Mouse (Mus musculus) hindbrain, embryonic 14.5 days (tissue): Measurements from ENCODE around the gene Heatr5a. TPM values are rescaled to one million over a fixed set of nuclear protein-coding genes. Genes with fewer than 3 reads are reported as not detected.

Experiments used
- ATAC-seq: fragments of 200-750 bp; cut with Nextera tagmentation; 2 replicates; pipeline ENCODE4 v1.8.0; 2017; ENCODE audit warnings: moderate number of reproducible peaks, mild to moderate bottlenecking, moderate TSS enrichment, moderate library complexity; ENCODE audit not compliant: low FRiP score
- DNase-seq: peaks from one replicate; pipeline ENCODE4 v3.0.0-alpha.2; 2015; ENCODE audit warnings: low spot score
- H3K27ac ChIP-seq: fragments of 300-500 bp; sonication (generic); 2 replicates; pipeline ENCODE4 v1.5.1; 2014; ENCODE audit warnings: mild to moderate bottlenecking, moderate library complexity
- H3K27me3 ChIP-seq: fragments of 300-500 bp; sonication (generic); 2 replicates; pipeline ENCODE4 v1.6.1; 2014; ENCODE audit warnings: mild to moderate bottlenecking, low read length, mixed read lengths; ENCODE audit not compliant: control insufficient read depth, insufficient read depth
- H3K36me3 ChIP-seq: fragments of 300-500 bp; sonication (generic); replicated peaks from 2 replicates; pipeline ENCODE4 v1.6.1; 2014; ENCODE audit not compliant: control insufficient read depth, insufficient read depth
- H3K4me1 ChIP-seq: fragments of 300-500 bp; sonication (generic); replicated peaks from 2 replicates; pipeline ENCODE4 v1.6.1; 2014; ENCODE audit warnings: antibody characterized with exemption, low read length, mixed read lengths; ENCODE audit not compliant: control insufficient read depth, insufficient read depth
- H3K4me2 ChIP-seq: fragments of 300-500 bp; sonication (generic); replicated peaks from 2 replicates; pipeline ENCODE4 v1.6.1; 2014; ENCODE audit warnings: mild to moderate bottlenecking, moderate library complexity
- H3K4me3 ChIP-seq: fragments of 300-500 bp; sonication (generic); replicated peaks from 2 replicates; pipeline ENCODE4 v1.5.1; 2014; ENCODE audit warnings: mild to moderate bottlenecking, low read length
- H3K9ac ChIP-seq: fragments of 300-500 bp; sonication (generic); 2 replicates; pipeline ENCODE4 v1.6.1; 2014
- H3K9me3 ChIP-seq: fragments of 300-500 bp; sonication (generic); 2 replicates; pipeline ENCODE4 v1.6.1; 2016; ENCODE audit warnings: low read length; ENCODE audit not compliant: control insufficient read depth
- WGBS: fragments of 180-500 bp; shearing (Covaris S2); extraction: QIAGEN DNeasy Blood & Tissue Kit; methylation state at CpG from one replicate; pipeline ENCODE4 v1.1.7; 2014; 5-methylcytosine and 5-hydroxymethylcytosine counted together
- polyA plus RNA-seq: library from polyadenylated mRNA; unstranded; fragments of >200 nt; fragmentation: Nextera tagmentation; extraction: Ambion mirVana; gene quantifications from 2 replicates; pipeline ENCODE4 v1.2.1, GENCODE M21; 2014

The Heatr5a gene
- polyA plus RNA-seq, 1 experiment from 2014 or later, result 9.4 TPM

- no peak overlapping the region for H3K27ac ChIP-seq
- H3K4me3 ChIP-seq, result no peak overlapping the region
- no peaks in the 10 kb centered on the region for H3K27me3 ChIP-seq
- H3K36me3 ChIP-seq, result no peaks in the 10 kb centered on the region
- no peak for ATAC-seq
- no peaks in the 10 kb centered on the region for H3K9me3 ChIP-seq
- no peak for DNase-seq
- no peak overlapping the region for H3K4me2 ChIP-seq
- peaks cover 12% of the 10 kb centered on the region for H3K4me1 ChIP-seq
- no peak overlapping the region for H3K9ac ChIP-seq
- WGBS, result 87% methylated on average over 3 of the region's 3 CpGs
Measured at GRCm38 (mm10) chr12:51869511-51869910, 101.6 kb downstream of the Heatr5a start.

GRCm38 (mm10) chr12:51867076-51867475 is 104.0 kb downstream of the Heatr5a start:
- Histone ChIP-seq H3K4me2 (no peak overlapping the region), H3K9me3 (no peaks in the 10 kb centered on the region), H3K4me1 (peaks cover 12% of the 10 kb centered on the region), H3K4me3 (no peak overlapping the region), H3K27me3 (no peaks in the 10 kb centered on the region), H3K9ac (no peak overlapping the region), H3K36me3 (no peaks in the 10 kb centered on the region), H3K27ac (no peak overlapping the region)
- DNase-seq, result no peak
- no peak for ATAC-seq
- WGBS, result 76% methylated on average over 8 of the region's 8 CpGs

- DNase-seq (no peak), ATAC-seq (no peak)
- no peak overlapping the region for H3K9ac ChIP-seq
- H3K9me3 ChIP-seq, result no peaks in the 10 kb centered on the region
- no peak overlapping the region for H3K4me2 ChIP-seq
- no peak overlapping the region for H3K4me3 ChIP-seq
- H3K27ac ChIP-seq, result peak overlapping the region; percentile 64
- 62% methylated on average over 13 of the region's 13 CpGs for WGBS
- peaks cover 12% of the 10 kb centered on the region for H3K4me1 ChIP-seq
- H3K36me3 ChIP-seq, result no peaks in the 10 kb centered on the region
- no peaks in the 10 kb centered on the region for H3K27me3 ChIP-seq
Measured at GRCm38 (mm10) chr12:51866226-51866910, 104.8 kb downstream of the Heatr5a start.

GRCm38 (mm10) chr12:51865790-51866179 is 105.3 kb downstream of the Heatr5a start:
- Histone ChIP-seq H3K9ac (0 out of 2 replicates have a peak overlapping the region, but pooled peaks have one; percentile 13), H3K36me3 (no peaks in the 10 kb centered on the region), H3K4me1 (peaks cover 12% of the 10 kb centered on the region), H3K9me3 (no peaks in the 10 kb centered on the region), H3K27me3 (no peaks in the 10 kb centered on the region), H3K4me3 (no peak overlapping the region), H3K4me2 (no peak overlapping the region), H3K27ac (peak overlapping the region; percentile 64)
- 9% methylated on average over 4 of the region's 4 CpGs for WGBS
- ATAC-seq, result peak; percentile 76
- peak; percentile 47 for DNase-seq

GRCm38 (mm10) chr12:51865061-51865789 is 105.9 kb downstream of the Heatr5a start:
- Histone ChIP-seq H3K9ac (0 out of 2 replicates have a peak overlapping the region, but pooled peaks have one; percentile 13), H3K27ac (peak overlapping the region; percentile 64), H3K4me1 (peaks cover 12% of the 10 kb centered on the region), H3K9me3 (no peaks in the 10 kb centered on the region), H3K4me3 (no peak overlapping the region), H3K27me3 (no peaks in the 10 kb centered on the region), H3K4me2 (no peak overlapping the region), H3K36me3 (no peaks in the 10 kb centered on the region)
- ATAC-seq (no peak), DNase-seq (no peak)
- WGBS, result 37% methylated on average over 9 of the region's 9 CpGs

GRCm38 (mm10) chr12:51863116-51864002 is 107.8 kb downstream of the Heatr5a start:
- no peaks in the 10 kb centered on the region for H3K9me3 ChIP-seq
- H3K4me1 ChIP-seq, result peaks cover 12% of the 10 kb centered on the region
- no peak overlapping the region for H3K27ac ChIP-seq
- 96% methylated on average over 14 of the region's 14 CpGs for WGBS
- DNase-seq, result no peak
- H3K36me3 ChIP-seq, result no peaks in the 10 kb centered on the region
- H3K4me2 ChIP-seq, result no peak overlapping the region
- no peaks in the 10 kb centered on the region for H3K27me3 ChIP-seq
- ATAC-seq, result no peak
- no peak overlapping the region for H3K4me3 ChIP-seq
- H3K9ac ChIP-seq, result no peak overlapping the region

- Histone ChIP-seq H3K9ac (no peak overlapping the region), H3K36me3 (no peaks in the 10 kb centered on the region), H3K27me3 (no peaks in the 10 kb centered on the region), H3K4me2 (no peak overlapping the region), H3K27ac (no peak overlapping the region), H3K4me3 (no peak overlapping the region), H3K9me3 (no peaks in the 10 kb centered on the region), H3K4me1 (no peaks in the 10 kb centered on the region)
- 75% methylated on average over 13 of the region's 13 CpGs for WGBS
- ATAC-seq (no peak), DNase-seq (no peak)
Measured at GRCm38 (mm10) chr12:51858134-51859028, 112.7 kb downstream of the Heatr5a start.

- H3K4me2 ChIP-seq, result no peak overlapping the region
- H3K36me3 ChIP-seq, result no peaks in the 10 kb centered on the region
- H3K9me3 ChIP-seq, result no peaks in the 10 kb centered on the region
- no peak for DNase-seq
- no peaks in the 10 kb centered on the region for H3K4me1 ChIP-seq
- no peak overlapping the region for H3K9ac ChIP-seq
- no peak for ATAC-seq
- 87% methylated on average over 8 of the region's 8 CpGs for WGBS
- H3K27ac ChIP-seq, result no peak overlapping the region
- H3K27me3 ChIP-seq, result no peaks in the 10 kb centered on the region
- no peak overlapping the region for H3K4me3 ChIP-seq
Measured at GRCm38 (mm10) chr12:51856768-51857295, 114.3 kb downstream of the Heatr5a start.
